Mouse (Mus musculus) B cell, adult 2 months (primary cell): ENCODE measurements around the gene Snx19.

ENCODE experiments used
- DNase-seq, 2 experiments: peaks; one replicate each; pipeline ENCODE4 v3.0.0; 2022

Gene Snx19

DNA sequence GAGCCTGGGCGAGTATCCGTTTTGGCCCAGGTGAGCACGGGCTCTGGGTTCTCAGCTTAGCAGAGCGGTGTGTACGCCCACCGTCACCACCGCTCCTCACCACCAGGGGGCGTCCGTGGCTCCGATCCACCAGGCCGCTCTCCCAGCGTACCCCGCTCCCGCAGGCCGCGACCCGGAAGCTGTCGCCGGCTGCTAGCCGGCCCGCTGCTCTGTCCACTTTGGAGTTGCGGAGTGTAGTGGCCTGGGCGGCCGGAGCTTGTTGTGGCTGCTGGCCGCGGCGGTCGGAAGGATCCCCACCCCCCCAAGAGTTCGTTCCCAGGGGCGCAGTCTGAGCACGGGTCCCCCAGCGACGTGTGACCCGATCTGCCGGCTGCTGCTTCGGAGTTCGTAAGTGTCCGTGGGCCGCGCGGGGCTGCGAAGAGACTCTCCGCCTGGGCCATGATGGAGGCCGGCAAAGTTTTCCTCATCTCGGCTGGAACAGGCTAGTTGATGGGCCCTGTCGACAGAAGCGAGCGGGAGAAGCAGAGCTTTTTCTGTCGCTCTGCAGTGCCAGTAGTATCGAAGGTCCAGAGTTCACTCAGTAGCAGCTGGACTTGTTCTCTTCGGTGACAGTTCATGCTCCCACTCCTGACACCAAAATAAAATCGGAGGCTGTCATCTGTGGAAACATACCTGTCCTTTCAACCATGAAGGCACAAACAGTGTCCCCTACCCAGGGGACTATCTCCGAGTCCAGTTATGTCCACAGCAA lies at the start of gene Snx19:
TSS of gene Snx19 (plus strand) at position 227 of the 751 bp plus-strand sequence.
- peak; percentile 97 to 98 for DNase-seq

DNA sequence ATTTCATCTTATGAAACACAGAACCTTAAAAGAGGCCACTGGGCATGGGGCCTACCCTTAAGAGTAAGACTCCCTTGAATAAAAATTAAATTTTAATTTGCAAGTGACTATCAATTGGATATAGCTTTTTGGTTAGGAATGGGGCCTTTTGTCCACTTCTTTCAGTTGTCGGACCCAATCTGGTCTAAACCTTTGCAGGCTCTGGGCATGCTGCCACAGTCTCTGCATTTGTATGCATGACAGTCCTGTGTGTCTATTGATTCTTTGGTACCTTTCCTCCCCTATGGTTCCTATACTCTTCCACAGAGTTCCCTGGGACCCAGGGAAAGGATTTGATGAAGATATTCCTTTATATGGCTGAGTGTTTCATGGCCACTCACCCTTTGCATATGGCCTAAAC lies 26.1 kb upstream of the Snx19 start:
- DNase-seq: no peak

DNA sequence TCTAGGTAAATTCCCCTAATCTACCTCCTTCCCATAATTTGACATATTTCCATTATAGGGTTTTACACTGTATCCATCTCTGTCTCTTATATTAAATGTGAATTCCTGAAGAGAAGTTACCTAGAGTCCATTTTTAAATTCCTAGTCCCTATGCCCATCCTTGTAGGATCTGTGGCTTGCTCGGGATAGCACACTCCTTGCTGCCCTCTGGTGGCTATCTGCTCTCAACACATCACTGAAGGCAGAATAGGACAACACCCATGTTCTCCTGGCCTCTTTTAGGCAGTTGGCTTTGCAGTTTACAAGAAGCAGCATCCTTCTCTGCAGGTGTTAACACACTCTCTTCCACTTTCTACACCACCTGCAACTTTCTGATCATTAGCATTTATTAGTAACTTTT lies 4.0 kb upstream of the Snx19 start:
- peak; percentile 20 to 23 for DNase-seq

DNA sequence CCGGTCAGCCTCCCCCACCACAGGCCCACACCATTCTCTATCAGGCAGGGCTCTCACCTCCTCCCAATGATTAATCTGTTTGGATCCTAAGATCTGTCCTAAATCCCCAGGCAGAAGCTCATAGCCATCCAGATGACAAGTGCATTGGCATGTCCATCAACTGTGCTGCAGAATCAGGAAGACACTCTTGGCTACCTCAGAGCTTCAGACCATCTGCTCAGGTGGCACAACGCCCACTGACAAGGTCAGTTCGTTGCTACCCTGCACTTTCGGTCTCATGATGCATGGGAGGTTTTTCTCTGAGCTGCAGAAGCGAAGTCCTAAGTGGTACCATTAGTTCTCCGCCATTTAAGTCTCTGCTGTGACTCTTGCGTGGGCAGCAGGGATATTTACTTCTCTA lies 1.7 kb upstream of the Snx19 start:
- DNase-seq: no peak

DNA sequence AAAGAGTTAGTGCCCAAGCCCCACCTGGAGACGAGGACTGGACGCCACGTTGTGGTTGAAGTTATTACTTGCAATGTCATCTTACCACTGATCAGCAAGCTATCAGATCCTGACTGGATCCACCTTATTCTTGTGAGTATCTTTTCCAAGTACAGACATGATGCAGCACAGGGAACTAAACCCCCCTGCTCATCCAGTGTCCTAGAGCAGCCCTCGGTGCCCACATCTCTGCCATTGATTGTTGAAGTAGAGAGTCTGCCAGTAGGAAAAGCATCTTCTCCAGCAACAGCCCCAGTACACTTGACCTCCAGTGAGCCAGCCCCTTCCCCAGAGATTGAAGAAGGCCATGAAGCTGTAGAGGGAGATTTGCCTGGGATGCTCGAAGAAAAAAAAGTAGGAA lies 1.3 kb downstream of the Snx19 start:
- no peak for DNase-seq

DNA sequence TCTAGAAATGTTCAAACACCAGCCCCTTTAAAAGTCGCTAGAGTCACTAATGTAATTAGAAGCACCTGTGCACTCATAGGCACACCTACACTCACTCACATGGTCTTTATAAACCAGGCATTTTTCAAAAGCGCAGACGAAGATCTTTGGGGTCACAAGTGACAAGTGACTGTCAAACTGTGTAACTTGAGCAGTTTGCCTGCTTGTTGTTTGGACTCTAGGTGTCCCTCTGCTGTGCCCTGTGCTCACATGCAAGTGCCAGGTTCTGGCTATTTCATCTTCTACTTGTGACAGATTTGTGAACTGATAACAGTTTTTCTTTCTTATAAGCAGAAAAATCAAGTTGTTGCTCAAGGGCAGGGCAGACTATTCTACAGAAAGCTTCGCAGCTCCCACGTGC lies 3.5 kb downstream of the Snx19 start:
- no peak for DNase-seq

DNA sequence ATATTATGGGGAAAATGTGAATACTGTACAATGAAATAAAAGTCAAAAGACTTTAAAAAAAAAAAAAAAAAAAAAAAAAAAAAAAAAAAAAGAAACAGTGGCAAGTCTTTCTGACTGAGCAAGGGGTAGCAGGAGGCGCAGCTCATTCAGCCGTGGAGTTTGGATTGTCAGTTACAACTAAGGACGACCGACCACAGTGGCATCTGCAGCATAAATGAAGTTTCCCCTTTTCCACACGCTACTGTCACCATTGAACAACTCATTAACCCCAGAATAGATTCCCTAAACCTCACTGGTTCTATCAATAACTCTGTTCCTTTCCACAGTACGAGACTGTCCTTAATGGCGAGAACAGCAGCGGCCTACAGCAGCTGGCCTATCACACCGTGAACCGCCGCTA lies 5.0 kb downstream of the Snx19 start:
- DNase-seq: no peak

DNA sequence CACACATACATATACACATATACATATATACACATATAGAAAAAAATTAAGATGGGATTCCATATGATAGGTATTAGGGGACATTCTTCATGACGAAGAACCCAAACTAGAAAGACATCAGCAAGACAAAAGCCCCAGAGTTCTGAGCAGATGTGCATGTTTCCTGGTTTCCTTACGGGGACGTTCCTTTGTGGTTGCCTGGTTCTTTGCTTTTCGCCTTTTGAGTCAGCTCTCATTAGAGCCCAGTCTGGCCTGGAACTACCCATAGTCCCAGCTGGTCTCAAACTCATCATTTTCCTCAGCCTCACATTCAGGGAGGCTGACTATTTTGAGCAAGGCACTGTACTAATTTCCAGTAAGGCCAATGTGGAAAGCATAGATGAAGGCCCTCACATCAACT lies 7.0 kb downstream of the Snx19 start:
- no peak for DNase-seq

DNA sequence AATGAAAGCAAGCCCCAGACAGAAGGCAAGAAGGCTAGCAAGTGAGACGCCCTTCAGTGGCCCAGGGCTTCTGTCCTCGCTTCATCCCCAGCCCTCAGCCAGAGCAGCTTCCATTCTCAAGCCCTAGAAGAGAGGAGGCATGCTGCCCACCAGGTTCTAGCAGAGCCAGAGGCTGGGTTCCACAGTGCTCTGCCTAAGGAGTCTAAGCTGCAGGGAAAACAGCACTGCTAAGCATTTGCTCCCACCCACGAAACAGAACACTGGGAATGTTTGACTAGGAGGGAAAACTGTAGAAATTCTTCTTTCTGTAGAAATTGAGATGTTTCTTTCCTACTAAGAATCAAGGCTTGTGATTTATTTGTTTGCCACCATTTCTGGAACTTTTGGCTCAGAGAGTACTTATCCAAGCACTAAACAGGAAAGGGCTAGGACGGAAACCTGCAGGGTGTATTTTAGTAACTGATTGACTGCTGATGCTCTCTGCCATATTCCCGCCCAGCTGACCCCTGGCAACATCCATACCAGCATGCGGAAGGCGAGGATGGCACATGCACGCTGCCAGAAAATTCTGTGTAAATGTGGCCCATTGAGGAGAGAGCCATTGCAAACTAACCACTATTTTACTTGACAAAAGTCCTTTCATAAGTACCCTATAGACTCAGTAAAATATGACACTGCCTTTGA lies 9.1 kb downstream of the Snx19 start:
- no peak for DNase-seq

DNA sequence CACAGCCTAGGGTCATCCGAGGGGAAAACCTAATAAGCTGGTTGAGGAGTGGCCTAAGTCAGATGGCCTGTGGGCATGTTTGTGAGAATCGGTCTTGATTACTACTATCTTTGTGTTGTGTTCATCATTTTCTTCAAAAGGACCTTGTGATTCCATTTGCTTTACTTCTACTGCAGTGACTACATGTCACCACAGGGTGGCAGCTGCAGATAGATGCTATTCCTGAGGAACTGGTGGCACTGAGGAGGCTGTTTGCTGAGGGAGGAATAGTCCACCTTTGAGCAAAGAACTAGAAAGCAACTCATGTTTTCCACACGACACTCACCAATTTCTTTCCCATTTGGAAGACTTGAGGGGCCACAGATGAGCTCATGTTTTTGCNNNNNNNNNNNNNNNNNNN lies 11.6 kb downstream of the Snx19 start:
- DNase-seq: peak; percentile 12 to 16

DNA sequence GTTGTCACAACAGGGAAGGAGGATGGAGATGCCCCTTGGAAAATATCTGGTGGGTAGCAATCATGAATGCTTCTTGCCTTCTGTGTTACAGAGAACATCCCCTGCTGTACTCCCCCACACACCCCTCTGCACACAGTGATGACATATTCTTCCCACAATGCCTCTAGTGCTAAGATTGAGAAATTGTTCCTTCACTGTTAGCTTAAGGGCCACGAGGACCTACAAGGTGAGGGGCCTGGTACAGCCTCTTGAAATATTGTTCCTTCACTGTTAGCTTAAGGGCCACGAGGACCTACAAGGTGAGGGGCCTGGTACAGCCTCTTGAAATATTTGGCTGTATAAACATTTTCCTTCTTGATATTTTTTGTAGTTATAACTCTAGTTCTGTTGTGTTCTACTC lies 14.9 kb downstream of the Snx19 start:
- DNase-seq: no peak

DNA sequence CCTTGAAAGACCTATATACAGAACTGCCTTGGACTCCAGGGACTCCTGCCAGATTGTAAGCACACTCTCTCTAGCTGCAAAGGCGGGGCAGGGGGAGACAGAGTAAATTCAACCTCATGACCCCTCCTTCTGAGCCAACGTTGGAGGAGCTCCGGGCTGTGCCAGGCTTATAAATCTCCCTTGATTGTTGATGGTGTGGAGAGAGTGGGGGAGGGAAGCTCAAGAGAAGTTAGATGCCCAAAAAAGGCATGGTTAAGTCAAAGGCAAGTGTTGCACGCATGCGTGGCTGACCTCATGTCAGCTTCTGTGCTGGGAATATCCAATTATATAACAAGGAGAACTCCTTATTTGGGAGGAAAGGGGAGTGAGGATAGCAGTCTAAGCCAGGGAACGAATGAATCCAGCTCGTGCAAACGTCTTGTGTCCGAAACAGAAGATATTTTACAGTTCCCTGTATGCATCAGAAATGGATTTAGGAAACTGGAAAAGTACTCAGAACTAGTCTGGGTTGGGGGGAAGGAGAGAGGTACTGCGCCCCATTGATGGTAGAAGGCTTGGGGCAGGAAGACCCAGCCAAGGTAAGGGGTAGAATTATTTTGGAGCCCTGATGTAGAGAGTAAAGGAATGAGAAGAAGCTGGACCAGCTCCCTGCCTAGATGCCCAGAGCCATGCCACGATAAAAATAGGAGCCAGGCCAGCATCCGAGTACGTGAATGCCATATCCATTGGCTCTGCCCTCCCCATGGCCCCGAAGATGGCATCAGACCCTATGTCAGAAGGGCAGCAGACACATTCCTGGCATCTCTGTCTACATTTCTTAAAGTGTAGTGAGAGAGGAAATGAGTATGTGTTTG lies 18.6 kb downstream of the Snx19 start:
- DNase-seq: no peak

DNA sequence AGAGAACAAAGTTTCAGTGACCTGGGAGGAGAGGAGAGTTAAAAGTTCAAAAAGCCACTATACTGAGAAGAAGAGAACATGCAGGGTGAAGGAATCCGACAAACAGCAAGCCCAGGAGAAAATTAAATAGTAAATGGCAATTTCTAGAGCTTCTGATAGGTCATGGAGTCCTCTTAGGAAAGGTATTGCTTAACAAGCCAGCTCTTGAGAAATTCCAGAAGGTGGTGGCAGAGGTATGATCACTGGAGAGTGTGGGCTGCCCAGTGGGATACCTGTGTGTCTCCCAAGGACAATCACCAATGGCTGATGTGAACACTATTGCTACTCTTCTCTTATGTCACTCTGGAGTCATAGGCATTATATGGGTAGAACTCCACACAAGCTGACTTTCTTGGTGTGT lies 19.2 kb downstream of the Snx19 start:
- no peak for DNase-seq

DNA sequence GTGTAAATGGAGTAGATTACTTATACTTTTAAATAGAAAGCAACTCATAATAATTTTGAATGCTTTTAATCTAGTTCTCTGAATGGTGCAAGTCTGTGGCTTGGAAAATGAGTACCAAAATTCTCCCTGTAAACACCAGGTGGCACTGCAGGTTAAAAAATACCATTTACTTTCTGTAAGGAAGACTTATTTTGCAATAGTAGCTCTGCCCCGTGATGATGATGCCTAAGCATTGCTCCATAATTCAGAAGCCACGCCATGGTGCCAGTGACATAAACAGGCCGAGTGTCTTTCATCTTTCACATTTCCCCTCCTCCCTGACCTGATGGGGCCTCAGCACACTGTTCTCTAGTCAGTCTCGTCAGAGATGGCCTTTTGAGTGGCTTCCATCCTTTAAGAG lies 21.6 kb downstream of the Snx19 start:
- DNase-seq: peak; percentile 12 to 13

DNA sequence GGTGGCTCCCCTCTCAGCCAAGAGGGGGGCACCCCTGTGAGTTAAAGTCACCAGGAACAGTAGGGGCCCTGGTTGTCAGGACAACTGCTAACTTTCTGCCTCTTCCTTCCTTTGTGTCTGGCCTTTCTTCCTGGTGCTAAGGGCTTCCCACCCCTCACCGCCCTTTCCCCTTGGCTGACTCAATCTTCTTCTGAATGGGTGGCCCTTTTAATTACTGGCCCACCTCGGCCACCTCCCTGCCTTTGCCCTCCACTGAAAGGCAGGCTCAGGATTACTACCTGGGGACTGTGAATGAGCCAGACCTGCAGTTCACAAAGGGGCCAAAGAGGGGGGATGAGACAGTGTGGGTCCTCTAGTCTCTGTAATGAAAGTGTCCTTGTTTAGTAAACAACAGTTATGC lies 23.0 kb downstream of the Snx19 start:
- DNase-seq: no peak

DNA sequence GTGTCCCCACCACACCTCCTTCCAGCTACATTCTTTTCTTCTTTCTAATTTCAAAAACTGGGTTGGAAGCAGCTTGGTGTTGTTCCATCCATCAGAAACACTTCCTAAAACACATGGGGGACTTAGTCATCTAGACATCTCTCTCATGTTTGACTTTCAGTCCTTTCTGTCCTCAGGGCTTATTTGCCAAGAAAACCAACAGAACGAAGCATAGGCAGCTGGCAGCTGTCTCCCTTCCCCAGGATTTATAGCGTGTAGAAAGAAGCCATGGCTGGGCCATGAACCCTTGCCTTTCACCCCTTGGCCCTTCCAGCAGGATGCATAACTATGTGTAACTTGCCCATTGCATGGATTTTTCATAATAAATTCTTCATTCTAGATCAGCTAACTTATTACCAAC lies 23.9 kb downstream of the Snx19 start:
- no peak for DNase-seq

DNA sequence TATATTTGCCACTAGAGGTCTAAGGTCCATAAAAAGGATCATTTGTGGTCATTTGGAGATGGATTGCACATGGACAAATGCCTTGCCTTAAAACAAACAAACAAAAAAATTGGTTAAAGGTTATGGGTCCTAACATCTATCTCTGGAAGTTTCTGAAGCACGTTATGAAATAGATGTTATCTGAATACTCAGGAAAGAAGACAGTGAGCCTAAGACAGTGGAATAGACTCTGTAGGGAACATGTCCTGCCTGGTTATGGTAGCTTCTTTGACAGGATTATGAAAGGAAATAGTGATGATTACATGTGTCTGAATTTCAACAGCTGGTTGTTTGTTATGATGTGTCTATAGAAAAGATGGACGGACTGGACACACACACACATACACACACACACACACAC lies 27.6 kb downstream of the Snx19 start:
- DNase-seq: no peak

DNA sequence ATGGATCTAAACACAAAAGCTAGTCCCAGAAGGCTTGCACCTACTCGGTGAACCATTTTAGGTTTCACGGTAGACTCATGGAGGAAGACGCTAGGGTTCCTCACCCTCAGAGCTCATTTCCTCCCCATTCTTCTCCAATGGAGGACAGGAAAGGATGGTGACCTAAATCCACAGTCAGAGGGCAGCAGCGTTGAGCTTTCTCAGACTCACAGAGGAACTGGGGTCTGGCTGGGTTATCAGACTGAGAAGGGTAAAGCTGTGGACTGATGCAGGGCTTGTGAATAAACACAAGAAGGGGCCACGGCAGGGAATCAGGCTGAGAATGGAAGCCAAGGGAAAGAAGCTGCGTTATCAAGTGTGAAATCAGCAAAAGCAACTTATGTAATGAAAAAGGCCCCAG lies 29.3 kb downstream of the Snx19 start:
- DNase-seq: no peak

DNA sequence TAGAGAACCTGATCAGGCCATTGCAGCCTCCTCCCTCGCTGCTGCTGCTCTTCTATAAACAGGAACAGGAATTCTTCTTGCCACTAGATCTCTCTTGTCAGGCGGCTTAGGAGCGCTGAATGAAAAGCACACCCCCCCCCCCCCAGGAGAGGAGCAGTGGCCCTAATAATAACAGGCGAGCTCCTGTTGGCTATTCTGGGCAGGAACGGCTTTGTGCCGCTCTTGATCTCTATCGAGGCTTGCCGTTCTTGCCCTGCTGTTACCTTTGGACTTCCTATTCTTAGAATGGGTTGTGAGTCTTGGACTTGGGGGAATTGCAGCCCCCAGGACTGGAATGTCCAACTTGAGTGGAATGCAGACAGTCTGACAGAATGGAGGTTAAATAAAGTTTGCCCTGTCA lies 33.6 kb downstream of the Snx19 start:
- DNase-seq: no peak

DNA sequence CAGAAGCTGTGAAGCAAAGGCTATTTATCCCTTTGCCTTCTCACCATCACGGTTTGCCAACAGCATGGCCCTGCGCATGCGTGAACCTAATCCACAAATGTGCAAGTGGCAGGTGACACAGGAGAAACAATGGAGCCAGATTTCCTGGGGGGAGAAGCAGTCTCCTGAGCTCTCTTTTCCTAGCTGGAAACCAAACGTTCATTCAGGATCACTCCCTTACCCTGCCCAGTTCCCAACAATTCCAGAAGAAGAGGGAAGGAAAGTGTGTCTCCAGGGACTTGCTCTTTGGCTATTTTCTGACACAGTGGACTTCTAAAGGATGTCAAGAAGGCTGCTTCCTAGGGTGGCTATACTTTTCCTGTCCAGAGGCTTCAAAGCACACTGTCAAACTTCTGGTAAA lies 37.8 kb downstream of the Snx19 start:
- no peak for DNase-seq

DNA sequence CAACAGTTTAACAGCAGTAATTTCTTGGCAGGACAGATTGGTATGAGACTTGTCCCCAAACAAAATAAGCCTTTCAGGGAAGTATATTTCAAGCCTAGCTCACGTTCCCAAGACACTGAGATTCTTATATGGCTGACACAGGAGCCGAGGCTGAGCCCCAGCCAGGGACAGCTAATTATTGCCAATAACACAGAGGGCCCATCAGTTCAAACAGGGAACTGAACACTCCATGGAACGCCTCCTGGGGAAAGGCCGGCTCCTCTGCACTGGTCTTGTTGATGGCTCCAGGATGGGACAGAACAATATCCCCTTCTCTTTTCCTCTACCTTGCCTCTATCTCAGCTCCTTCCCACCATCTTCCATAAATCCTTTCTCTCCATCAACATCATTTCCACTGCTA lies 53.1 kb downstream of the Snx19 start:
- no peak for DNase-seq

DNA sequence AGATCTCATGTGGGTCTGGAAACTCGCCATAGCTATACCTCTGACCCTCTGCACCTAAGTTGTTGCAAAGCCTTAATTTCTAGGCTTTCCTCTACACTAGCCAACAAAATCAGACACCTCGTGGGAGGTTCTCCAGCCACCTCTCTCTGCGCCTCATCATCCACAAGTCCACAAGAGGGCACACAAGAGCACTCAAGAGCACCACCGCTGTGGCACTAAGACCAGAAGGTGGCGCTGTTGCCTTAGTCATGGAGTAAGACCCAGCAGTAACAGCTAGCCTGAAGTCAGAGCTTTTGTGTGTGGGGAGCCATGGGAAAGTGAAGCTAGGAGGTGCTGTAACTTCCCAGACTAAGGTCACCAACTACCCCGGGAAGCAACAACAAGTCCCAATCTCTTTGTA lies 53.6 kb downstream of the Snx19 start:
- peak; percentile 86 for DNase-seq

DNA sequence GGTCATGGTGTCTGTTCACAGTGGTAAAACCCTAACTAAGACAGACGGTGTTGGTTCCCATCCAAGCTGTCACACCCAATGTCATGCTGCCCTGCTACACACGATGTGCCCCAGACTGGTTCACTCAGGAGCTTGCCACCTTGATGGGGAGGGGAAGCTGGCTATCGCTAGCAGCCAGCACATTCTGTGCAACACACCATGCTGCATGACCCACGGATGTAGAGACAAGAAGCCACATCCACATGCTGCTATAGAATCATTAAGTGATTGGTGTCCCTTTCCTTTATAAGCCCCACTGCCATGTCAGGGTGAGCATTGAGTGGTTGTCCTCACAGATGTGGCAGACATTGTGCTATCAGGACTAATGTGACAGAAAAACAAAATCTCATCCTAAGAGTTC lies 55.2 kb downstream of the Snx19 start:
- no peak for DNase-seq

DNA sequence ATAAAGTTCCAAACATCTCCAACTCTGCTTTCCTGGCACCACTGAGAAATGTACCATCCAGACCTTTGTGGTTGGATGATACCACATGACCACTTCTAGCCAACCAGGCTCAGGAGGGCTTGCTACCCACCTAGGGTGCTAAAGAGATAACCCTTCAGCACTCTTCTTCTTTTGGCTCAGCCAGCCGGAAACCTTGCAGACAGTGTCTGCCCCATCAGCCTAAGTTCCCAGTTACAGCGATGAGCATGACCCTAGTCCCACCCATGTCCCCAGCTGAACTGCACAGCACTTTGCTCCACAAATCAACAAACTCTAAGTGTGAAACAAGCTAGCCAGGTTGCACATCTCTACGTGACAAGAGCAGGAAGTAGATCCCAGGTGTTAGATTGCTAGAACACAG lies 57.3 kb downstream of the Snx19 start:
- no peak for DNase-seq
